Mouse (Mus musculus) ES-E14 (cell line): ENCODE data around the gene Fabp3. TPM values are rescaled to one million over a fixed set of nuclear protein-coding genes. Genes with fewer than 3 reads are reported as not detected.

Source experiments
- DNase-seq: peaks from one replicate; pipeline ENCODE4 v3.0.0-alpha.2; 2013; ENCODE audit warnings: low read depth, low spot score
- H3K27ac ChIP-seq: 2 replicates; pipeline ENCODE4 v1.5.1; 2012; ENCODE audit warnings: low read depth, mild to moderate bottlenecking, low read length, moderate library complexity, mixed read lengths; ENCODE audit not compliant: poor library complexity, insufficient read depth, severe bottlenecking
- H3K36me3 ChIP-seq: 2 replicates; pipeline ENCODE4 v1.6.1; 2012; ENCODE audit warnings: mild to moderate bottlenecking, low read length, moderate library complexity, mixed read lengths; ENCODE audit not compliant: control insufficient read depth, poor library complexity, insufficient read depth, severe bottlenecking
- H3K4me1 ChIP-seq, 2 experiments: fragments of 150-350 bp in 1 of 2; sonication (generic) in 1 of 2; 2 replicates each; pipeline ENCODE4 v1.6.1; 2012; ENCODE audit warnings: low read length in 2 of 2, mild to moderate bottlenecking in 1 of 2, mixed read lengths in 1 of 2; ENCODE audit not compliant: control insufficient read depth in 2 of 2, insufficient read depth in 2 of 2, poor library complexity in 1 of 2
- H3K4me3 ChIP-seq, 2 experiments: fragments of 150-350 bp in 1 of 2; sonication (generic) in 1 of 2; 2 replicates each; pipeline ENCODE4 v1.5.1; 2012; ENCODE audit warnings: low read length in 2 of 2, low read depth in 1 of 2, mild to moderate bottlenecking in 1 of 2, mixed read lengths in 1 of 2; ENCODE audit not compliant: insufficient read depth in 1 of 2, poor library complexity in 1 of 2, severe bottlenecking in 1 of 2
- H3K9ac ChIP-seq: 2 replicates; pipeline ENCODE4 v1.6.1; 2012; ENCODE audit warnings: low read depth, mild to moderate bottlenecking, low read length, mixed read lengths; ENCODE audit not compliant: poor library complexity, insufficient read depth, severe bottlenecking
- H3K9me3 ChIP-seq: fragments of 150-350 bp; sonication (generic); 2 replicates; pipeline ENCODE4 v1.6.1; 2012; ENCODE audit warnings: low read depth, mild to moderate bottlenecking, low read length; ENCODE audit not compliant: control insufficient read depth, insufficient read depth
- CHD2 ChIP-seq: IDR thresholded peaks from 2 replicates; pipeline ENCODE4 v1.6.1; 2014; ENCODE audit warnings: mild to moderate bottlenecking, low read depth, low read length, inconsistent platforms
- HCFC1 ChIP-seq: IDR thresholded peaks from 2 replicates; pipeline ENCODE4 v1.6.1; 2012; ENCODE audit warnings: low read length, inconsistent platforms, borderline replicate concordance; ENCODE audit not compliant: insufficient read depth
- MAFK ChIP-seq: IDR thresholded peaks from 2 replicates; pipeline ENCODE4 v1.6.1; 2014; ENCODE audit warnings: mild to moderate bottlenecking, low read depth, low read length, inconsistent platforms; ENCODE audit not compliant: insufficient read depth
- ZC3H11A ChIP-seq: IDR thresholded peaks from 2 replicates; pipeline ENCODE4 v1.6.1; 2012; ENCODE audit warnings: low read depth, mild to moderate bottlenecking, inconsistent platforms, low read length, borderline replicate concordance
- ZNF384 ChIP-seq: IDR thresholded peaks from 2 replicates; pipeline ENCODE4 v1.6.1; 2012; ENCODE audit warnings: low read depth, low read length, inconsistent platforms
- in situ Hi-C, 2 experiments: fragments of 600-800 bp; cut with MboI; formaldehyde crosslinking; loops; one replicate each; pipeline ENCODE4 v1.15.1; 2025; ENCODE audit warnings: low sequenced_read_pairs in 2 of 2, inconsistent platforms in 1 of 2; ENCODE audit not compliant: unreplicated experiment in 2 of 2
- total RNA-seq: library from RNA; depleted of rRNA; stranded (reverse); fragments of 300-350 nt; gene quantifications from 2 replicates; pipeline ENCODE4 v1.2.3, GENCODE M21; 2012

Fabp3 gene
- total RNA-seq, 1 experiment = 145 TPM

GRCm38 (mm10) chr4:130318122-130318521 is 9.7 kb downstream of the Fabp3 start:
- no peak for DNase-seq
- Histone ChIP-seq H3K9me3 (no peaks in the 10 kb centered on the region), H3K27ac (no peak overlapping the region), H3K4me1 (peaks cover 6 to 17% of the 10 kb centered on the region in 2 experiments), H3K36me3 (peaks cover 28% of the 10 kb centered on the region), H3K4me3 (no peak overlapping the region), H3K9ac (no peak overlapping the region)
- in situ Hi-C loops = no loop called here
- TF ChIP-seq ZNF384 (no peak), MAFK (no peak), HCFC1 (no peak), CHD2 (no peak), ZC3H11A (no peak)

- in situ Hi-C loops = no loop called here
- H3K9me3 ChIP-seq = no peaks in the 10 kb centered on the region
Observed at GRCm38 (mm10) chr4:130319564-130319963, 11.2 kb downstream of the Fabp3 start.

GRCm38 (mm10) chr4:130321640-130322039 is 13.2 kb downstream of the Fabp3 start:
- no peak overlapping the region; the same call in 1 of the 2 replicates for H3K27ac ChIP-seq
- DNase-seq = no peak
- H3K36me3 ChIP-seq = peaks cover 4% of the 10 kb centered on the region
- no peaks in the 10 kb centered on the region for H3K9me3 ChIP-seq
- H3K4me3 ChIP-seq = no peak overlapping the region
- in situ Hi-C loops = no loop called here
- H3K9ac ChIP-seq = no peak overlapping the region
- no peak for TF ChIP-seq CHD2
- no peak for TF ChIP-seq HCFC1
- no peak for TF ChIP-seq ZC3H11A
- TF ChIP-seq MAFK = no peak
- TF ChIP-seq ZNF384 = no peak
- H3K4me1 ChIP-seq = peaks cover 4 to 10% of the 10 kb centered on the region in 2 experiments

More at GRCm38 (mm10) chr4:130319564-130319963, 11.2 kb downstream of the Fabp3 start:
- TF ChIP-seq ZNF384 = no peak
- no peak for TF ChIP-seq HCFC1
- no peak for TF ChIP-seq CHD2
- TF ChIP-seq MAFK = no peak
- no peak for TF ChIP-seq ZC3H11A
- no peak overlapping the region for H3K4me3 ChIP-seq
- peaks cover 6 to 17% of the 10 kb centered on the region in 2 experiments for H3K4me1 ChIP-seq
- no peak overlapping the region for H3K9ac ChIP-seq
- peaks cover 14% of the 10 kb centered on the region for H3K36me3 ChIP-seq
- H3K27ac ChIP-seq = no peak overlapping the region
- no peak for DNase-seq

GRCm38 (mm10) chr4:130322567-130322966 is 14.2 kb downstream of the Fabp3 start:
- peaks cover 0 to 8% of the 10 kb centered on the region in 2 experiments; a peak in 1 of 4 replicates for H3K4me1 ChIP-seq
- in situ Hi-C loops = no loop called here
- H3K27ac ChIP-seq = no peak overlapping the region
- peaks cover 4% of the 10 kb centered on the region for H3K36me3 ChIP-seq
- no peak for DNase-seq
- no peaks in the 10 kb centered on the region for H3K9me3 ChIP-seq
- TF ChIP-seq ZNF384 (no peak), HCFC1 (no peak), CHD2 (no peak)
- no peak overlapping the region for H3K9ac ChIP-seq
- H3K4me3 ChIP-seq = no peak overlapping the region

- no peak overlapping the region for H3K27ac ChIP-seq
- no peaks in the 10 kb centered on the region for H3K9me3 ChIP-seq
- no peak overlapping the region for H3K4me3 ChIP-seq
- H3K36me3 ChIP-seq = peaks cover 4% of the 10 kb centered on the region
- DNase-seq = no peak
- peaks cover 0 to 7% of the 10 kb centered on the region in 2 experiments; a peak in 1 of 4 replicates for H3K4me1 ChIP-seq
- no peak overlapping the region for H3K9ac ChIP-seq
- TF ChIP-seq MAFK (no peak), ZC3H11A (no peak), ZNF384 (no peak), HCFC1 (no peak), CHD2 (no peak)
- in situ Hi-C loops = no loop called here
Observed at GRCm38 (mm10) chr4:130323165-130323564, 14.8 kb downstream of the Fabp3 start.
